Mouse (Mus musculus) brain, adult 2 months (tissue): Measurements from ENCODE around the gene BC052040.
A peak's percentile ranks its signal among the peaks of the same experiment; 100 is the strongest.

ENCODE experiments used
- DNase-seq: peaks from one replicate; pipeline ENCODE4 v3.0.0; 2011; ENCODE audit warnings: low read depth, low spot score

The BC052040 gene

DNA sequence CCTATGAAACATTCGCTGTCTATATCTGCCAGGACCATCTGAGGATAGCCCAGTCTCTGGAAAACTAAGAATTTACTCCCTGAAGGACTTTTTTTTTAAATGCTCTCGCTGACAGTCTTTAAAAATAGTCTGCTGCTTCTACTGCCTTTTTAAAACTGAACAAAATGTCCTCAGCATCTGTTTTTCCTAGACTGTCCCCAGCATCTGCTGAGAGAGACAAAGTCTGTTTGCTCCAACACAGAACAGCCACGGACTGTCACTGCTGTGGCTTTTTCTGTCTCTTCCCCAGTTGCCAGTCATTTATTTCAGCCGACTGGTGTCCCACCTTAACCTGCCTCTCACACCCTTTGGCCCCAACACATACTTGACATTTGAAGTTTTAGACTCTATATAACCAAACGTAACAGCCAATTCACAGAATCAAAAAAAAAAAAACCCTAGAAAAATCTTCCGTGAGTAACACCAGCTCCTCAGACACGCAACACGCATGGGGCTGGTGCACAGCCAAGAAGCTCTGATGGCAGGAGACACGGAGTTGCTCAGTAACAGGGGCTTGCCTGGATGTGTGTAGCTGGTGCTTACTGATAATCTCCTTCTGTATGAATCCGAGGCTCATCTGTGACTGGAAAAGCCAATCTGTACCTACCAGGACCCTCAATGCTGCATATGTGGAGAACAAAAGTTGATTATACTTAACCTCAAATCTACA is 188.2 kb downstream of the BC052040 start:
- peak; percentile 68 for DNase-seq

GRCm38 (mm10) chr2:115772709-115773108 is 191.2 kb downstream of the BC052040 start:
- no peak for DNase-seq

DNA sequence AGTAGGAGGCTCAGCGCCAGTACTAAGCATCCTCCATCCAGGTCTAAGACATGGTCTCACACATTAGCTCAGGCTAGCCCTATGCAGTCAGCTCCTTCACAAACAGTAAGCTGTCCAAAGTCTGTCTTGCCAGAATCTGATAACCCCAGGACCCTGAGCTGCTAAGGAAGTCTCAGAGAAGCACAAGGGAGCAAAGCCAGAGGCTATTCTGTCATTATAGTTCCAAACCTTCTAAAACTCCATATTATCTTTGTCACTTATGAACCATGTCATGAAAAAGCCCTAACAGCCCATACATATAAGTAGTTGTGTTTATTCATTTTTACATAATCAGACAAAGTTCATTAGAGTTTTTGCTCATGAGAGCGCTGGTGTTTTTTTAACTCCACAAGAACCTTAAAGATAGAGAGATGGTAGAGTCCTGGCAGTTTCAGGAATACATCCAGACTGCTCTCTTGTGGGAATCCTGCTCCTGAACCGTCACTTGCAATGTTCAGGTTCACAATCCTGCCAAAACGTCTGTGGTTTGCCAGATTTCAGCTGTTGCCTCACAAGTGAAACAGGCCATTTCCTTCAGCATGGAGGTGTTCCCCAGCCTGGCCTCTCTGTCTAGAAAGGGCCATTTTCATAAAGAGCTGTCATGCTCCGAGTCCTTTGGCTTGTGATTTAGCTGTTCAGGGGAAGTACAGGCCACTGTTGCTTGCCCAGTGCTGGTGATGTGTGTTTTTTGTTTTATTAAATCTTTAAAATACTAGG is 192.8 kb downstream of the BC052040 start:
- DNase-seq = no peak

- no peak for DNase-seq
Measured at GRCm38 (mm10) chr2:115775488-115776217, 194.1 kb downstream of the BC052040 start.

- DNase-seq = no peak
Measured at GRCm38 (mm10) chr2:115776924-115777860, 195.7 kb downstream of the BC052040 start.

DNA sequence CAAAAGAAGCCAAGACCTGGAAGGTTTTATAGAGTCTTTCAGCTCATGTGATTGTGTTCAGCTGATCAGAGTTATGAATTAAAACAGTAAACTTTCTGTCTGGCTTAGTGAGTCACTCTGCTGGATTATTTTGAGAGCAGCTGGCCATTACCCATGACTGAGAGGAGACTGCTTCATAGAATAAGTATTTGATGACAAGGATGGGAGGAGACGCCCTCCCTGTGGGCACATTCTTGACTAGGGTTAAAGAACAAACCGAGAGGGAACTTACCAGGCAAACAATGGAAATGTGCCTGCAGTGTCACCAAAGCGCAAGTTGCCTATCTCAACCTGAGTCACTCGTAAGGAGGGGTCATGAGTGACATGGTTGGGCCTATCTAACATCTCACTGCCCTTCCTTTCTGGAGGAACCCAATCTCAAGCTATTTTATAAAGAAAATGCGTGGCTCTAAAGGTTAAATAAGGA is 199.1 kb downstream of the BC052040 start:
- DNase-seq = no peak

DNA sequence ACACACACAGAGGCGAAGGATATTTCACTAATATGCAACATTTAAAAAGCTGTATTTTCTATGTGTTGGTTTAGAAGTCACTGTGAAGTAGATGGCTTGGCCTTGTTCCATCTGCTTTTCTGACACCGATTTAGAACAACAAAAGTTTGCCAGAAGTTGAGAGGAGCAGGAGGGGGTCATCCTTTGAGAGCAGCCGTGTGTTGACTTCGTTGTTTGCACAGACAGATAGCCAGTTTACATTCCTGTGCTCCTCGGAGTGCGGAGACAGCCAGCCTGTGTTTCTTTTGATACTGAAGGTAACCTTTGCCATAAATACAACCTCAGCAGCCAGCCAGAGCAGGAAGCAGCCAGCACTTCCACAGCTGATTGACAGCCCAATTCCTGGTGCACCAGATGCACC is 204.2 kb downstream of the BC052040 start:
- no peak for DNase-seq

DNA sequence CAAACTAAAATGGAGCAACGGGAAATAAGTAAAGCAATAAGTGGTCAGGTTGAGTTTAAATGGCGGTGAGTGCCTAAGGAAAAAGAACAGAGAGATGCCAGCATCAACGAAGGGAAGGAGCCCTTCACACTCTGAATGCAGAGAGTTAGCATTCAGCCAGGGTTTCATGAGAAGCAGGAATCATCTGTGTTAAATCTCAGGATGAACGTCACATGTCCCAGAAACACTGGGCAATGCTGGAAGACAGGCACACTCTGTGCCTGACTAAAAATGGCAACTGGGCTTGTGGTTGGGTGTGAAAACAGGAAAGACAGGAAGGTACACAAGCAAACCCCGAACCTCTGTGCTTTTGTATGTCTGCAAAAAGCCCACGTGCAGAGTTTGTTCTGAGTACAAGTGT is 217.3 kb downstream of the BC052040 start:
- no peak for DNase-seq

GRCm38 (mm10) chr2:115808376-115808775 is 226.9 kb downstream of the BC052040 start:
- DNase-seq = no peak

DNA sequence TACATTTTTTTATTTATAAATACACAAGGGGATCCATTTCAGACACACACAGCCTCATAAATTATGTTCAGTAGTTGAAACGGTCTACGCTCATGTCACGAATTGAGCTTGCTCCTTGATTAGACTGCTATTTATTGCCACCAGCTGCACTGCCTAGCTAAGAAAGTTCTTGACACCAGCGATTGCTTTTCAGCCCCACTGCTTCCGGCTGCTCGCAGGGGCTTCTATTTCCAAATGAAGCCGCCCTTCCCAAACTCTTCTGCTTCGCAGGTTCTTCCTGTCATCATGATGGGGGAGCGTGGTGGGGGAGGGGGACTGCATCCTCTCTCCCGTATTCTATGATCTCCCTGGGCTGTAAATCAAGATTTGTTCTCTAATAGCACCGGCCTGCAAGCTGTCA is 231.8 kb downstream of the BC052040 start:
- peak; percentile 67 for DNase-seq

- no peak for DNase-seq
Measured at GRCm38 (mm10) chr2:115813721-115814120, 232.2 kb downstream of the BC052040 start.

- no peak for DNase-seq
Measured at GRCm38 (mm10) chr2:115817959-115818358, 236.4 kb downstream of the BC052040 start.

- peak; percentile 83 for DNase-seq
Measured at GRCm38 (mm10) chr2:115822361-115822760, 240.8 kb downstream of the BC052040 start.
